Mouse (Mus musculus) urinary bladder, postnatal 10 days (tissue): ENCODE data around the gene Hrh1.
"Not testable (repeated sequence)": the region's sequence is repeated elsewhere in the genome, so short reads cannot be mapped to it uniquely, and the experiment has no call there.

Experiments used
- DNase-seq: peaks from one replicate; pipeline ENCODE4 v3.0.0; 2022; ENCODE audit warnings: low spot score

The Hrh1 gene

GRCm38 (mm10) chr6:114461536-114461935 is 63.8 kb downstream of the Hrh1 start:
- DNase-seq, result no peak

- no peak for DNase-seq
Observed at GRCm38 (mm10) chr6:114462747-114463146, 65.0 kb downstream of the Hrh1 start.

DNA sequence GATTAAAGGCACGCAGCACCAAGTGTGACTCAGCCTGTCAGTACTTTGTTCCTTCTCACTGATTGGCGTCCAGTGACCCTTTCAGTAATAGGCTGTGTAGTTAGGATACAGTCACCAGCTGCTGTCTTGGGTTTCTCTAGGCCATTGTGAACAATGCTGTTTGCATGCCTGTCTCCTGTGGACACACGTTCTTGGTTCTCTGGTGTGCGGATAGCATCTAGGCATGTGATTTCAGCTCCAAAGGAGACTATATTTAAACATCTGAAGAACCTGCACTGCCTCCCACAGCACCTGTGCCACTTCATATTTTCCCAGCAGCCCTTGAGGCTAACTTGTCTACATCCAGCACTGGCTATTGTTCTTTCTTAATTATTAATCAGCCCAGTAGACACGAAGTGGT is 75.8 kb downstream of the Hrh1 start:
- DNase-seq, result no peak

DNA sequence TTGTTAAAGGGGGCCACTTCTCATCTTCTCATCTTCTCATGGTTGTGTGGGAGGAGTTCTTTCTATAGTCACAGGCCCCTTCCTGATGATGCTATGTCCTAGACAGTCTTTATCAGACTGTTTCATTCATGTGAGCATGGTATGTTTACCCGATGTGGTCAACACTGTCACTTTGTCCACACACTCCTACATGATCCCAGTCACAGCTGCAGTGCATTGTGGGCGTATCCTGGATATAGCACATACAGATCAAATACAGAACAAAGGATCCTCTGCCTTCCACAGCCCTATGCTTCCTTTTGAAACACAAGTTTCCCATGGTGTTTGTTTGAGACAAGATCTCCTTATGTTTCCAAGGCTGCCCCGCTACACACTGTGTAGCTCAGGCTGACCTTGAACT is 76.3 kb downstream of the Hrh1 start:
- DNase-seq, result no peak

GRCm38 (mm10) chr6:114474911-114475310 is 77.2 kb downstream of the Hrh1 start:
- DNase-seq, result no peak

- no peak for DNase-seq
Observed at GRCm38 (mm10) chr6:114478771-114479170, 81.0 kb downstream of the Hrh1 start.

DNA sequence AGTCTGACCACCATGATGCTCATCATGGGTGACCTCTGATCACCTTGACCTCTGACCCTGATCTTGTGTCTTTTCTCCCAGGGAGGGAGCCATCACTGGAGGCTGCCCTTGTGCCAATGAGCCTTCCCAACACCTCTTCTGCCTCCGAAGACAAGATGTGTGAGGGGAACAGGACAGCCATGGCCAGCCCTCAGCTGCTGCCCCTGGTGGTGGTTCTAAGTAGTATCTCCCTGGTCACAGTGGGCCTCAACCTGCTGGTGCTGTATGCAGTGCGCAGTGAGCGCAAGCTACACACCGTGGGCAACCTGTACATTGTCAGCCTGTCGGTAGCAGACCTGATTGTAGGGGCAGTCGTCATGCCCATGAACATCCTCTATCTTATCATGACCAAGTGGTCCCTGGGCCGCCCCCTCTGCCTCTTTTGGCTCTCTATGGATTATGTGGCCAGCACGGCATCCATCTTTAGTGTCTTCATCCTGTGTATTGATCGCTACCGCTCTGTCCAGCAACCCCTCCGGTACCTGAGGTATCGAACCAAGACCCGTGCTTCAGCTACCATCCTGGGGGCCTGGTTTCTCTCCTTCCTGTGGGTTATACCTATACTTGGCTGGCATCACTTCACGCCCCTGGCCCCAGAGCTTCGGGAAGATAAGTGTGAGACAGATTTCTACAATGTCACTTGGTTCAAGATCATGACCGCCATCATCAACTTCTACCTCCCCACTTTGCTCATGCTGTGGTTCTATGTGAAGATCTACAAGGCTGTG is 82.1 kb downstream of the Hrh1 start:
- no peak for DNase-seq

- no peak for DNase-seq
Observed at GRCm38 (mm10) chr6:114489371-114489770, 91.6 kb downstream of the Hrh1 start.

DNA sequence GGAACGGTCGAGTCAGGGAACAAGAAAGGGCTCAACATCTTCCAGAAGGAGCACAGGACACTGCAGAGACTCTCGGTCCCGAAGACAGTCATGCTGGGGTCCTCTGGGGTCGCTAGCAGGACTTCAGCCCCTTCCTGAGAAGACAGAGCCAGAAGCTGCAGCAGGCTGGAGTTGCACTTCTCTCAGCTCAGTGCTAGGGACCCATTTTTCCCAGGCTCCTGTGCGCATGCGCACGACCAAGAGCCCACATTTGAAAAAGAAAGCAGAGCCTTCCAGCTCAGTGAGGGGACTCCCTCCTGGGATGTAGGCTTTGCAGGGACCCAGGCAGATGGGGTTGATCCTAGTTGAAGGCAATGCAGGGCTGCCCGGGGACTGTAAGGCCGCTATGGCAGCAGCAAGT is 94.9 kb downstream of the Hrh1 start:
- not testable (repeated sequence) for DNase-seq

- DNase-seq, result not testable (repeated sequence)
Observed at GRCm38 (mm10) chr6:114494987-114495386, 97.3 kb downstream of the Hrh1 start.

- not testable (repeated sequence) for DNase-seq
Observed at GRCm38 (mm10) chr6:114514038-114514437, 116.3 kb downstream of the Hrh1 start.

GRCm38 (mm10) chr6:114528709-114529108 is 131.0 kb downstream of the Hrh1 start:
- not testable (repeated sequence) for DNase-seq
